Mouse (Mus musculus) heart, adult 2 months (tissue): ENCODE data around the gene Atp11a.

Experiments used
- CTCF ChIP-seq: fragments of 200-600 bp; IDR thresholded peaks from 2 replicates; pipeline ENCODE4 v1.8.1; 2022; ENCODE audit warnings: antibody characterized with exemption, mild to moderate bottlenecking, moderate library complexity
- EP300 ChIP-seq: fragments of 200-500 bp; IDR thresholded peaks from 2 replicates; pipeline ENCODE4 v1.6.1; 2011; ENCODE audit warnings: low read depth, low read length, control low read depth; ENCODE audit not compliant: insufficient read depth
- POLR2A ChIP-seq: fragments of 200-500 bp; IDR thresholded peaks from 2 replicates; pipeline ENCODE4 v1.6.1; 2011; ENCODE audit warnings: mild to moderate bottlenecking, low read depth, low read length, control low read depth; ENCODE audit not compliant: insufficient read depth

DNA sequence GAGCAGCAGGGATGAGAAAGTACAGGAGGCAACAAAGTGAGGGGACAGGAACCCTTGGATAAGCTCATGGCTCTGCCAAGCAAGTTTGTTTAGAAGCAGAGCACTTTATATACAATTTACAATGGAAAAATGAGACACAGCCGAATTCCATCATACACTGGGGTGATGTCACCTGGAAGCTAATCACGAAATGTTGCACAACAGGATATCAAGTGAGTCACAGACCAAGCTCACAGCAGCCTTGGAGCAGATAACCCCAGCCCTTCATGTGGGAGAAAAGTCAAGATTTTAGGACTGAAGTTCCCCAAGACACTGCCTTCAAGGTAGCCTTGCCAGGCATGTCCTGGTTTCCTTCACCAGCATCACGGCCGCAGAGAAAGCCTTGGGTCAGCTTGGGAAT, 22.7 kb downstream of the Atp11a start:
- TF ChIP-seq POLR2A (no peak), CTCF (no peak), EP300 (0 out of 2 replicates have a peak, but pooled peaks have one; percentile 21)
